Mouse (Mus musculus) adrenal gland, postnatal 10 days (tissue): ENCODE measurements around the gene Tdrd1. TPM values are rescaled to one million over a fixed set of nuclear protein-coding genes. Genes with fewer than 3 reads are reported as not detected.

Source experiments
- DNase-seq: peaks from one replicate; pipeline ENCODE4 v3.0.0; 2021; ENCODE audit warnings: mixed read lengths
- total RNA-seq, 2 experiments: library from RNA; stranded (reverse); gene quantifications; 2 replicates each; pipeline ENCODE4 v1.2.3; 2021

Gene Tdrd1
- total RNA-seq, 2 experiments from 2014 or later, result 0.12 TPM; not detected in 1

GRCm38 (mm10) chr19:56828305-56828704 is 2.3 kb downstream of the Tdrd1 start:
- DNase-seq, result no peak

- no peak for DNase-seq
Measured at GRCm38 (mm10) chr19:56829267-56829666, 3.3 kb downstream of the Tdrd1 start.

- no peak for DNase-seq
Measured at GRCm38 (mm10) chr19:56830163-56830562, 4.2 kb downstream of the Tdrd1 start.

GRCm38 (mm10) chr19:56835340-56835739 is 9.3 kb downstream of the Tdrd1 start:
- peak; percentile 22 for DNase-seq

GRCm38 (mm10) chr19:56838942-56839706 is 13.1 kb downstream of the Tdrd1 start:
- DNase-seq, result no peak

GRCm38 (mm10) chr19:56842974-56843373 is 17.0 kb downstream of the Tdrd1 start:
- no peak for DNase-seq

- DNase-seq, result no peak
Measured at GRCm38 (mm10) chr19:56852590-56852989, 26.6 kb downstream of the Tdrd1 start.

GRCm38 (mm10) chr19:56856455-56856854 is 30.4 kb downstream of the Tdrd1 start:
- DNase-seq, result no peak

GRCm38 (mm10) chr19:56867701-56868100 is 41.7 kb downstream of the Tdrd1 start:
- DNase-seq, result no peak

- peak; percentile 14 for DNase-seq
Measured at GRCm38 (mm10) chr19:56873816-56874600, 48.0 kb downstream of the Tdrd1 start, which contains the start of gene Vwa2. Vwa2 (plus strand) TSS chr19:56874249.

- no peak for DNase-seq
Measured at GRCm38 (mm10) chr19:56874601-56875315, 48.7 kb downstream of the Tdrd1 start.

- no peak for DNase-seq
Measured at GRCm38 (mm10) chr19:56877364-56877763, 51.4 kb downstream of the Tdrd1 start.

GRCm38 (mm10) chr19:56887879-56888278 is 61.9 kb downstream of the Tdrd1 start:
- DNase-seq, result no peak

GRCm38 (mm10) chr19:56888654-56889053 is 62.6 kb downstream of the Tdrd1 start:
- DNase-seq, result no peak

GRCm38 (mm10) chr19:56891438-56891837 is 65.4 kb downstream of the Tdrd1 start:
- DNase-seq, result no peak

- no peak for DNase-seq
Measured at GRCm38 (mm10) chr19:56892586-56892985, 66.6 kb downstream of the Tdrd1 start.

GRCm38 (mm10) chr19:56893326-56893725 is 67.3 kb downstream of the Tdrd1 start:
- DNase-seq, result no peak

- DNase-seq, result no peak
Measured at GRCm38 (mm10) chr19:56897654-56898053, 71.6 kb downstream of the Tdrd1 start.

GRCm38 (mm10) chr19:56904095-56904494 is 78.1 kb downstream of the Tdrd1 start:
- DNase-seq, result no peak

GRCm38 (mm10) chr19:56905395-56905794 is 79.4 kb downstream of the Tdrd1 start:
- no peak for DNase-seq

GRCm38 (mm10) chr19:56907850-56908249 is 81.8 kb downstream of the Tdrd1 start:
- DNase-seq, result no peak

- DNase-seq, result peak; percentile 58
Measured at GRCm38 (mm10) chr19:56908472-56909270, 82.7 kb downstream of the Tdrd1 start.
